Mouse (Mus musculus) stomach, embryonic 16.5 days (tissue): ENCODE data around the gene Id2. TPM values are rescaled to one million over a fixed set of nuclear protein-coding genes. Genes with fewer than 3 reads are reported as not detected.

ENCODE experiments used
- ATAC-seq: fragments of 200-750 bp; cut with Nextera tagmentation; 2 replicates; pipeline ENCODE4 v1.8.0; 2017; ENCODE audit warnings: moderate number of reproducible peaks, moderate TSS enrichment; ENCODE audit not compliant: insufficient read depth, low FRiP score
- H3K27ac ChIP-seq: fragments of 300-500 bp; sonication (generic); 2 replicates; pipeline ENCODE4 v1.5.1; 2014; ENCODE audit warnings: low read length
- H3K27me3 ChIP-seq: fragments of 300-500 bp; sonication (generic); 2 replicates; pipeline ENCODE4 v1.6.1; 2014; ENCODE audit warnings: low read length, control low read depth, mixed read lengths; ENCODE audit not compliant: control insufficient read depth, insufficient read depth
- H3K36me3 ChIP-seq: fragments of 300-500 bp; sonication (generic); 2 replicates; pipeline ENCODE4 v1.6.1; 2014; ENCODE audit warnings: low read length; ENCODE audit not compliant: control insufficient read depth, insufficient read depth
- H3K4me1 ChIP-seq: fragments of 300-500 bp; sonication (generic); 2 replicates; pipeline ENCODE4 v1.6.1; 2014; ENCODE audit warnings: low read length, control low read depth, mixed read lengths; ENCODE audit not compliant: control insufficient read depth, insufficient read depth
- H3K4me2 ChIP-seq: fragments of 300-500 bp; sonication (generic); 2 replicates; pipeline ENCODE4 v1.6.1; 2014; ENCODE audit warnings: low read depth, low read length, mixed read lengths
- H3K4me3 ChIP-seq: fragments of 300-500 bp; sonication (generic); replicated peaks from 2 replicates; pipeline ENCODE4 v1.5.1; 2014; ENCODE audit warnings: mild to moderate bottlenecking, low read length
- H3K9ac ChIP-seq: fragments of 300-500 bp; sonication (generic); 2 replicates; pipeline ENCODE4 v1.6.1; 2014; ENCODE audit warnings: low read length
- H3K9me3 ChIP-seq: fragments of 300-500 bp; sonication (generic); replicated peaks from 2 replicates; pipeline ENCODE4 v1.6.1; 2016; ENCODE audit warnings: low read length, control low read depth; ENCODE audit not compliant: control insufficient read depth
- WGBS: fragments of 180-500 bp; shearing (Covaris S2); extraction: QIAGEN DNeasy Blood & Tissue Kit; methylation state at CpG from one replicate; pipeline ENCODE4 v1.1.7; 2014; 5-methylcytosine and 5-hydroxymethylcytosine counted together
- polyA plus RNA-seq: library from polyadenylated mRNA; unstranded; fragments of >200 nt; fragmentation: Nextera tagmentation; extraction: Ambion mirVana; gene quantifications from 2 replicates; pipeline ENCODE4 v1.2.1, GENCODE M21; 2015

Gene Id2
- polyA plus RNA-seq, 1 experiment from 2014 or later, result 324 TPM

GRCm38 (mm10) chr12:25126228-25126627 is 29.3 kb upstream of the Id2 start:
- no peak for ATAC-seq
- no peak overlapping the region for H3K4me2 ChIP-seq
- H3K9me3 ChIP-seq, result no peaks in the 10 kb centered on the region
- H3K4me1 ChIP-seq, result peaks cover 13% of the 10 kb centered on the region
- no peak overlapping the region for H3K9ac ChIP-seq
- no peak overlapping the region for H3K27ac ChIP-seq
- H3K4me3 ChIP-seq, result no peak overlapping the region
- WGBS, result 74% methylated on average over 5 of the region's 5 CpGs
- H3K27me3 ChIP-seq, result no peaks in the 10 kb centered on the region
- H3K36me3 ChIP-seq, result no peaks in the 10 kb centered on the region

- no peak overlapping the region for H3K9ac ChIP-seq
- no peak for ATAC-seq
- no peaks in the 10 kb centered on the region for H3K9me3 ChIP-seq
- H3K36me3 ChIP-seq, result no peaks in the 10 kb centered on the region
- no peak overlapping the region for H3K4me3 ChIP-seq
- H3K4me1 ChIP-seq, result peaks cover 13% of the 10 kb centered on the region
- 61% methylated on average over 16 of the region's 16 CpGs for WGBS
- no peak overlapping the region for H3K27ac ChIP-seq
- no peak overlapping the region for H3K4me2 ChIP-seq
- H3K27me3 ChIP-seq, result no peaks in the 10 kb centered on the region
These were observed 28.4 kb upstream of the Id2 start for GRCm38 (mm10) chr12:25125239-25125776.

DNA sequence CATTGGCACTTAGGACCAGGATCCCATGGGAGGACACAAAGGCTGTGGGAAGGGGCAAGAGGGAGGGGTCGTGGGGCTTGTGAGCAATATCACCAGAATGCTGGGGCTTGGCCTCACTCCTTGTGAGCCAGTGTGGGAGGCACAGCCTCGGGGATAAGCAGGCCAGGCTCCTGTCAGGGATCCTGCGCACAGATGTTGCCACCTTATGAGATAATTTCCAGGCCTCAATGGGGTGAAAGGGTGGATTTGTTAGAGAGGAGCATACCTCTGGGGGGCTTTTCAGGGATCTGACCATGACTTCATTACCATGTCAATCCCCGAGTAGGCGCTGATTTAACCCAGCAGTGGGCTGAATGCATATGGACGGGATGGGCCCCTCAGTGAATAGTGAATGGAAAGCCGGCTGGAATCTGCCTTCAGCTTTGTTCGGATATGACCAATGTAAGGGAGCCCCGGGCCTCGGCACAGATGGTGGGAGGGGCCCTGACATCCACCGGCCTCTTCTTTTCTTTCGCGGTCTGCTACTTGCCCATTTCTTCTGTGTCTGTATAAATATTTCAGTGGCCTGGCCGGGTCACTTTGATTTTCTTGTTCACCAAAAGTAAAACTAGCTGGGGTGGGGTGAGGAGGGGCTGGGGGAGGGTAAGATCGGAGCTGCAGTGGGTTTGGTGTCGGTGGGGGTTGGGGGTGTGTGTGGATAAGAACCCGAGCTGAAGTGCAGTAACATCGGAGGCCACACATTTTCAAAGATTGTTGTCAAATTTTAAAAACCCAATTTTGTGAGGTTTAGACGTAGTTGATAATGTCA is 27.7 kb upstream of the Id2 start:
- WGBS, result 35% methylated on average over 19 of the region's 19 CpGs
- Histone ChIP-seq H3K36me3 (no peaks in the 10 kb centered on the region), H3K9me3 (no peaks in the 10 kb centered on the region), H3K4me1 (peaks cover 12% of the 10 kb centered on the region), H3K27me3 (no peaks in the 10 kb centered on the region), H3K4me2 (peak overlapping the region; percentile 21; the same call in 1 of the 2 replicates), H3K27ac (no peak overlapping the region), H3K4me3 (no peak overlapping the region), H3K9ac (no peak overlapping the region)
- no peak for ATAC-seq

DNA sequence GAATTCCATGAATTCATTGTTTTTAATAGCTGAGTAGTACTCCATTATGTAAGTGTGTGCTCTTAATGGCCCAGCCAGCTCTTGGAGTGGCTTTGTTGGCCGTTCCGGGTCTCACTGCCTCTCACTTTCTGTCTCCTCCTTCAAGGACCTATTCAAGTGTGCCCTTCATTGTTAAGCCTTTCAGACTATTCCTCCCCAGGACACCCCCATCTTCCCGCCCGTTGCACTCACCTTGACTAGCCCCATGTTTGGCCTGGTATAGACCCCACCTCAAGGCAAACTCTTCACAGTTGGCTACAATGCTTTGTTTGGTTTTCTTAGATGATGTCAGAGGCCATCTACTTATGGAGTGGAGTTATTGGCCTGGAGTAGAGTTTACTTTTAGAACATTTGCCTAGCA is 23.8 kb upstream of the Id2 start:
- Histone ChIP-seq H3K27me3 (no peaks in the 10 kb centered on the region), H3K27ac (no peak overlapping the region), H3K9ac (no peak overlapping the region), H3K36me3 (no peaks in the 10 kb centered on the region), H3K4me1 (0 out of 2 replicates have a peak, but pooled peaks cover 3% of the 10 kb centered on the region), H3K4me3 (no peak overlapping the region), H3K4me2 (no peak overlapping the region), H3K9me3 (no peaks in the 10 kb centered on the region)
- WGBS, result 86% methylated on average over 4 of the region's 4 CpGs
- no peak for ATAC-seq

DNA sequence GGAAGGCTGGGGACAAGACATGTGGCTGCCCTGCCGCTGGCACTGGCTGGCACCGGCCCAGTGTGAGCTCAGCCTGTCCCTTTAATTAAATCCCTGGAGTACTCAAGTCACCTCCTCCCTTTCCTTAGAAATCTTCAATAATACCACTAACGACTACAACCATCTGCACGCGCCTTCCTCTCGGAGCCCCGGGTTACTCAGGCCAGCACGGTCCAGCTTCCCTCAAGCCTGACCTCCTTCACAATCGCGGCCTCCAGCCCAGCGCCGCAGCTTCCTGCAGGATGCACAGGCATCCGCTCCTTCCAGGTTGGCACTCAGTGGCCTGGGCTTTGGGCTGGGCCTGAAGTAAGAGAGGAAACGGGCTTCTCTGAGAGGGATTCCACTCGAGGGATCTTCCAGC is 22.3 kb upstream of the Id2 start:
- ATAC-seq, result peak; percentile 77
- H3K27ac ChIP-seq, result no peak overlapping the region

DNA sequence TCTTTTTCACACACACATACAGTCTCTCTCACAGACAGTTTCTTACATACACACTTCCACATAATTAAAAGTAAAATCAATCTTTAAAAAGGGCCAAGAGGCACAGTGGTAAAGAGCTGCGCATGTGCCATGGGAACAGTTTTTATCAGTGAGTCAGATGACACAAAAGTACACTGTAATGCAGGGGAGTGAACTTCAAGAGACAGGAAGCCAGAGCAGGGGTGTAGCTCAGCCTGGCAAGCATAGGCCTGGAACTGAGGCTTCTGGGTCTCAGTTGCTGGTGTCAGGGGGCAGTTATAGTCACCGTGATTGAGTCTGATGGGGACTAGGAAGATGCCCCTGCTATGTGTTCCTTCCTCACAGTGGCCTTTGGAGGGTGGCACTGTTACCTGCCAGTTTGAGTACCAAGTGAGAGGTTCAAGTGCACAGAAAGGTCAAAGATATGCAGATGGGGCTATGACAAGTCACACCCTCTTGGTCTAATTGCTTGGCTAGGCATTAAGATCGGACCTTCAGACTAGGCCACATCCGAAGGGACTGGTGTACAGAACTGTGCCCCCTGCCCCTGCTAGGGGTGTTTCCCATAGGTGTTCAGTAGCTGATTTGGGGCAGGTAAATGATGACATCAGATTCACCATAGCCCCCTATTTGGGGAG is 21.0 kb upstream of the Id2 start:
- peak overlapping the region; percentile 2; the same call in 1 of the 2 replicates for H3K9ac ChIP-seq

More for the DNA sequence above, 22.3 kb upstream of the Id2 start:
- Histone ChIP-seq H3K4me2 (no peak overlapping the region), H3K9ac (no peak overlapping the region), H3K9me3 (no peaks in the 10 kb centered on the region), H3K4me1 (no peaks in the 10 kb centered on the region), H3K36me3 (no peaks in the 10 kb centered on the region), H3K4me3 (no peak overlapping the region), H3K27me3 (no peaks in the 10 kb centered on the region)
- WGBS, result 52% methylated on average over 15 of the region's 15 CpGs

DNA sequence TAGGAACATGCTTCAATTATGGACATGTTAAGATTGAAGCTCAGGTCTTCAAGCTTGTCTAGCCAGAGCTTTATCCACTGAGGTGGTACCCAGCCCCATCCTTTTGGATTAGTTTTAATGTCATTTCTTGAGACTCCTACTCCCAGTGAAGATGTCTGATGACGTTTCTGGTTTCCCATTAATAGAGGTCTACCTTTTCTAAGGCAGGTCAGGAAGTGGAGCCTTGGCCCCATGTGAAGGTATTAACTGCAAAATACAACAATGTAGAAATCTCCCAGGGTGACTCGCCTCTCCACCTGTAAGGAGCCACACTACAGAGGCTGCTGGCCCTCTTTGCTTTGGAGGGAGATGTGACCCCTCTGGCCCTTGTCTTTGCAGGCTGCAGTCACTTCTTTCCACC is 19.2 kb upstream of the Id2 start:
- no peak overlapping the region for H3K4me2 ChIP-seq
- WGBS, result 80% methylated on average over 2 of the region's 2 CpGs
- no peaks in the 10 kb centered on the region for H3K27me3 ChIP-seq
- no peaks in the 10 kb centered on the region for H3K9me3 ChIP-seq
- ATAC-seq, result no peak
- no peak overlapping the region for H3K27ac ChIP-seq
- H3K9ac ChIP-seq, result no peak overlapping the region
- no peak overlapping the region for H3K4me3 ChIP-seq
- no peaks in the 10 kb centered on the region for H3K36me3 ChIP-seq
- H3K4me1 ChIP-seq, result no peaks in the 10 kb centered on the region

More for the DNA sequence above, 21.0 kb upstream of the Id2 start:
- H3K4me3 ChIP-seq, result no peak overlapping the region
- H3K27ac ChIP-seq, result no peak overlapping the region
- no peaks in the 10 kb centered on the region for H3K4me1 ChIP-seq
- 67% methylated on average over 4 of the region's 4 CpGs for WGBS
- H3K9me3 ChIP-seq, result no peaks in the 10 kb centered on the region
- H3K4me2 ChIP-seq, result no peak overlapping the region
- H3K27me3 ChIP-seq, result no peaks in the 10 kb centered on the region
- H3K36me3 ChIP-seq, result no peaks in the 10 kb centered on the region
- no peak for ATAC-seq

- no peaks in the 10 kb centered on the region for H3K27me3 ChIP-seq
- ATAC-seq, result no peak
- WGBS, result 85% methylated on average over 1 of the region's 1 CpGs
These were observed 17.5 kb upstream of the Id2 start for GRCm38 (mm10) chr12:25114426-25114825.

GRCm38 (mm10) chr12:25113357-25113756 is 16.4 kb upstream of the Id2 start:
- H3K27ac ChIP-seq, result no peak overlapping the region
- H3K36me3 ChIP-seq, result no peaks in the 10 kb centered on the region
- H3K4me2 ChIP-seq, result no peak overlapping the region
- H3K4me3 ChIP-seq, result no peak overlapping the region
- H3K27me3 ChIP-seq, result no peaks in the 10 kb centered on the region
- H3K9ac ChIP-seq, result no peak overlapping the region
- H3K4me1 ChIP-seq, result no peaks in the 10 kb centered on the region
- no peaks in the 10 kb centered on the region for H3K9me3 ChIP-seq
- no peak for ATAC-seq
- 85% methylated on average over 2 of the region's 2 CpGs for WGBS

More at GRCm38 (mm10) chr12:25114426-25114825, 17.5 kb upstream of the Id2 start:
- Histone ChIP-seq H3K27ac (no peak overlapping the region), H3K4me3 (no peak overlapping the region), H3K9me3 (no peaks in the 10 kb centered on the region), H3K36me3 (no peaks in the 10 kb centered on the region), H3K4me2 (no peak overlapping the region), H3K4me1 (no peaks in the 10 kb centered on the region), H3K9ac (no peak overlapping the region)
